Mouse (Mus musculus) fat pad, adult 2 months (tissue): ENCODE measurements around the gene Farsa.

Experiments
- DNase-seq: peaks from one replicate; pipeline ENCODE4 v3.0.0-alpha.2; 2011; ENCODE audit warnings: low read depth, low spot score; ENCODE audit errors: extremely low read depth

The Farsa gene

DNA sequence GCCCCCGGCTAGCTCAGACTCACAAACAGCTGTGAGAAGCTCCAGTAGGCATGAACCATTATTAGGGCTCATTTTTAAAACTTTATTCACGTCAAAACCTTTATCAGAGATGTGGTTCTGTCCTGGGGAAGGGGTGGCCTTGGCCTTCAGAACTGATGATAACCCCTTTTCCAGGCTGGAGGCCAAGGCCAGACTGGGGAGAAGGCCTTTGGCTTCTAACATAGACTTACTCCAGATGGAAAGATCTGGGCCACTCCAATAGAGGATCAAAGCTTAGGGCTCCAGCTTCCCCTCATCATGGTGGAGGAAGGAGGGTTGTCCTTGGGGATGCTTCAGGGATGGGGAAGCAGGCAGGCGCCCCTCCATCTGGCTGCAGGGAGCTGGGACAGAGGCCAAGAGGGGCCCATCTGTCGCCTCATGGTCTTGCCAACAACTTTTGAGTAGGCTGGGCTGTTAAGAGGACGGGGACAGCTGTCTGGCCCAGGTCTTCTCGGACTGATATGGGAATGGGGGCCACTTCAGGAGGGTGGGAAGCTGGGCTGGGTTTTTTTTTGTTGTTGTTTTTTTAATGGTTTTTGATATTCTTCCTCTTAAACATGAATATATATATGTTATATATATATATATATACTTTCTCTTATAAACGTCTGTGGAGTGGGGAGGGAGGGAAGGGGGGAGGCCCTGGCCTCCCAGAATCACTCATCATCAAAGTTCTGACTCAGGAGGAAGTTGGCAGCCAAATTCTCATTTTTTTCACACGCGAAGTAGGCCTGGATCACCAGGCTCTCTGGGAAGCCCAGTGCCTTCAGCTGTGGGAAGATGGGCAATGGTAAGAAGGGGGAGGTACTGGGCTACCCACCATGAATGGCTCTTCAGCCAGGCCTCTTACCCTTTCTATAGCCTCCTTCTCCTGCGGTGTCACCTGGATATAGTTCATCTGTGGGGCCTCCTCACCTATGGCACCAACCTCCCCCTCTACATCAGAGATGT is 21.6 kb upstream of the Farsa start:
- DNase-seq = no peak

DNA sequence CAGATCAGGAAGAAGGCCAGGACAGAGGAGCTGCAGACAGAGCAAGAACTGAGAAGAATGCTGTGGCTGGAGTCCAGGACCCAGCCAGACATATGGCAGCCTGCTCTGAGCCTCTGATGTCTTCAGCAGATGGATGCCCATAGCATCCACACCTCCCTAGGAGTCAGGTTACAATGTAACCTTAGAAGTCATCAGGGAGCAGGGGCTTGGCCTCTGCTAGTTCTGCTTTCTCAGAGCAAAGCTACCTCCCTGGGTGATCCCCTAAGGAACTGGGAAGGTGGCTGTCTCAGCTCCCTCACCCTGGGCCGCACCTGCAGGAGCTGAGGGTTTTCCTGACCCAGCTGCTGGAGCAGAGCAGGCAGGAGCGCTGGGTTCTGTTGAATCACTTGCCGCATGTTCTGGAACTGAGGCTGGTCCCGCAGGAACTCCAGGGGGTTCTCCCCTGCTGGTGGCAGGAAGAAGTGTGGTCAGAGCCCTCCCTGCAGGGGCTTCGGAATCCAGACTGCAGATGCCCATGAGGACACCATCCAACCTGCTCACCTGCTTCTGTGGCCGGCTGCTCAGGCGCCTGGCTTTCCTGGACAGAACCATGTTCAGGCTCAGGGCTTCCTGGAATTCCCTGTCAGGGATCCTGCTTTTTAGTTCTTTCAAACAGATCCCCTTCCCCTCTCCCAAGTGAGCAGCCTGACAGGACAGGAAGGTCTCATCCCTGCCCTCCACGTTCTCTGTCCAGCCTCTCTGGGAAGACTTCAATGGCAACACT is 19.5 kb upstream of the Farsa start:
- no peak for DNase-seq

DNA sequence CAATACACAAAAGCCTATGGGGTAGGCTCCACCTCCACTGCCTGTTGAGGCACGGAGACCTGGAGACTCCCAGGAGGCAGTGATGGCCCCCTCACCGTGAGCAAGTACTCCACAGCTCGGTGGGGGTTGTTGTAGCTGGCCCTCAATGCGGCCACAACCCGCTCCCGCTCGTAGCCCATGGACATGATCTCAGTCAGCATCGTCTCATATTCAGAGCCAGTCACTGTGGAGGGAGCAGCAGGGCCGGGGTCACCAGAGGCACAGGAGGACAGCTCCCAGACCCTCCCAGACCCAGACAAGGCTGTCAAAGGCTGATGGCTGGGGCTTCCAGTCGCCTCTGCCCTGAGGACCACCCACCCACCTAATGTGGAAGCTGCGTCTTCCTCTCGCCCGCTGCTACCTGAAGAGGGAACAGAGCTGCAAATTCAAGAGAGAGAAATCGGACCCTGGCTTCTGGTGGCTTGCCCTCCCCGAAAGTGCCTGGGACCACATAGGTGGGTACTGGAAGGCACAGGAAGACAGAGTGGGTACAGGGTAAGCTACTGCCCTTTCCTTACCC is 18.8 kb upstream of the Farsa start:
- DNase-seq = no peak

DNA sequence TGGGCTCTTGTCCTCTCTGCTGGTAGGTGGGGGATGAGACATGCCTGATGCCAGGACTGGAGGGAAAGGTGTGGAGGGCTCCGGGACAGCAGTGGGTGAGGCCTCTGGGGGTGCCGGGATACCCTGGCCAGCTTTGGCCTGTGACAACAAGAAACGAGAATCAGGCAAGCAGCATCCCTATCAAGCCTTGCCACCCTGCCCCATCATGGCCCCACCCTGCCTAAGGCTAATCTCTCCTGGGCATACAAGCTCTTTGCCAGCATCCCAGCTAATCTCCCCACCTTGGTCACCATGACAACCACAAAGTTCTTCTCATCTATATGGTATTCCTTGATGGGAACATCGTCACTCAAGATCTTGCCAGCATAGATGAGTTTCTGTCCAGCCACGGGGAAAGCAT is 18.3 kb upstream of the Farsa start:
- no peak for DNase-seq

DNA sequence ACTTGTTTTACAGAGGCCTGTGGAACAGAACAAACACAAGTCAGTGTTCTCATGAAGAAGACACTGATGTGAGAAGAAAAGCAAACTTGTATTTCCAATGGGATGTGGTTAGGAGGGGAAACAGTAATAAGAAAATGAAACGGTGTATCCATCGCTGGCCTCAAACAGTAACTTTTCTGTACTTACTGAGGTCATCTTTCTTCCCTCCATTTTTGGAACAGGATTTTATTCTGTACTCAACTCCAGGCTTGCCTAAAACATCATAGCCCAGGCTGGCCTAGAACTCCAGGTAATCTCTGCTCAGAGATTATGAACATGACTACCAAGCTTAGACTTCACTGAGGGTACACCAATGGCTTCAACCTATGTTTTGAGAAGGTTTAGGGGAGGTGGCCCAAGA is 17.4 kb upstream of the Farsa start:
- no peak for DNase-seq

DNA sequence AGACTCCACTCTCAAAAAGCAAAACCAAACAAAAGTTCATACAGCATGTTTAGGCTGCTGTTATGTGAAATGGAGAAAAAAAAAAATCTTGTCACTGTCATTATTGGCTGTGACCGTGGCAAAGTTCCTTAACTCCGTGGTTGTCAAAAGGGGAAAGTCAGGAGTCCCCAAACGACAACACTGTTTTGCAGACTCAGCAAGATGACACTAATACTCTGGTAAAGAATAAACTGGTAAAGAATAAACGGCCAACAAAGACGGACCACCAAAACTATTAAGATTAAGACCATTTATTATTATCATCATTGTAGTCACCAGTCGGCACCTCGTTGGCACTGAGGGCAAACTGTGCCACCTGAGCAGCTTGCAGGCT is 16.9 kb upstream of the Farsa start:
- no peak for DNase-seq

DNA sequence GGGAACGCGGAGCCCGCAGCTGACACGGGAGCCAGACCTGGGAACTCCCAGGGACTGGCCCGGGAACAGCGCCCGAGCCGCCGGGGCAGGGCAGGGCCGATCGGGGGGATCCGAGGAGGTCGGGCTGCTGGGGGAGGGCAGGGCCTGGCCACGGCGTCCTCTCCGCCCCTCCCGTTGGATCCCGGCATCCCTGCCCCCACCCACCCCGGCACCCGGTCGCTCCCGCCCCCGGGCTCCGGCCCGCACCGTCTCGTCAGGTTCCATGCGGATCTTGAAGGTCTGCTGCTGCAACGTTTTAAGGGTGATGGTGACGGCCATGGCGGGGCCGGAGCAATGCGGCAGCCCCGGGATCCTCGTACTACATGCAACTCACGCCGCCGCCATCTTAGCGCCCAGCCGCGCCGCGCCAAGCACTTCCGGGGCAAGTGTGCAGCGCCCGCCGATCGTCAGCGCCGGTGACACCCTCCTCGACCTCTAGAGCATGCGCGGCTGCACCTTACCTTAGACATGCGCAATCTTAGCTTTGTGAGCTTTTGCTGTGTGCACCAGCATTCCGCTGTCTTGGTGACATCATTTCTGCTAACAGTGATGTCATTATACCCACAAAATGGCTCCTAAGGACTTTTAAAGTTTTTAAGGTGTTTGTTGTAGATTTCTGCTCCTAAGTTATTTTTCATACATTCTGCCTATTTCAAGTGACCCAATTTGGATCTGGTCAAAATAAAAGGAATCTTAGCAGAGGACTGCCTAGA is 16.4 kb upstream of the Farsa start, which contains the start of gene Rad23a:
Gene Rad23a, minus strand, starts transcription at position 418 of the 752 bp plus-strand sequence.
- peak; percentile 34 for DNase-seq

DNA sequence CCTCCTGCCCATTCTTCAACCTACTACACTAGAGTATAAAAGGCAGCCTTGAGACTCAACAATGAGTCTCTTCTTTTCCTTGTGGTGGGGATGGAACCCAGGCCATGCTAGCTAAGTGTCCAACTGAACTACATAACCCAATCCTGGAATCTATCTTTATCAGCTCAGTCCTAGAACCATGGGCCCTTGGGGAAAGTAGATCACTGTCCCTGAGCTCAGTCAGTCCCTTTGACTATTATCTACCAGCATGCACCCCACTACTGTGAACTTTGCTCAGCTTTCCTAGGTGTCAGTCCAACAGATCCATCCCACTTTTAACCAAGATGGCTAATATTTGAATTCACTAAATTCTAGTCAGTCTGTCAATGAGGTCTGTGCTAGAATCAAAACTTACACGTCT is 15.3 kb upstream of the Farsa start:
- DNase-seq = no peak

DNA sequence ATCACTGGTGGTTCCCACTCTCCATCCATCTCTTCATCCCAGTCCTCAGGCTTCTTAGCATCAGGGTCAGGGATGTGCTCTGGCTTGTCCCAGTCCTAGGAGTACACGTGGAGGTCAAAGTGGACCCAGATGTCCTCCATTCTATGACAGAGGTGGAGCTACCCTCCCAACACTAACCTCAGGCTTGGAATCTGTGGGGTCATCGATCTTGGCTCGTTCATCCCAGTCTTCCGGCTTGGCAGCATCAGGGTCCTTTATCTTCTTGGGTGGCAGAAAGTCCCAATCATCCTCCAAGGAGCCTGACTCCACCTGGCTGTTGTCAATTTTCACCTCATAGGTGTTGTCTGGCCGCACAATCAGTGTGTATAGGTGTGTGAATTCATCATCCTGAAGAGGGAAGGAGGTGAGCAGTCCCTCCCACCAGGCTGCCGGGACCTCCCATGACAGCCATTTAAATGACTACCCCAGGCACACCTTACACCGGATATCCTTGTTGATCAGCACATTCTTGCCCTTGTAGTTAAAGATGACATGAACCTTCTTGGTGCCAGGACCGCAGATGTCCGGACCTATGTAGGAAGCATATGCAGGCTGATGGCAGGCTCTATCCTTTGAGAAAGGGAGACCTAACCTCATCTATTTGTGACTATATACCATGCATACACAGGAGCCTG is 12.3 kb upstream of the Farsa start:
- DNase-seq = no peak

DNA sequence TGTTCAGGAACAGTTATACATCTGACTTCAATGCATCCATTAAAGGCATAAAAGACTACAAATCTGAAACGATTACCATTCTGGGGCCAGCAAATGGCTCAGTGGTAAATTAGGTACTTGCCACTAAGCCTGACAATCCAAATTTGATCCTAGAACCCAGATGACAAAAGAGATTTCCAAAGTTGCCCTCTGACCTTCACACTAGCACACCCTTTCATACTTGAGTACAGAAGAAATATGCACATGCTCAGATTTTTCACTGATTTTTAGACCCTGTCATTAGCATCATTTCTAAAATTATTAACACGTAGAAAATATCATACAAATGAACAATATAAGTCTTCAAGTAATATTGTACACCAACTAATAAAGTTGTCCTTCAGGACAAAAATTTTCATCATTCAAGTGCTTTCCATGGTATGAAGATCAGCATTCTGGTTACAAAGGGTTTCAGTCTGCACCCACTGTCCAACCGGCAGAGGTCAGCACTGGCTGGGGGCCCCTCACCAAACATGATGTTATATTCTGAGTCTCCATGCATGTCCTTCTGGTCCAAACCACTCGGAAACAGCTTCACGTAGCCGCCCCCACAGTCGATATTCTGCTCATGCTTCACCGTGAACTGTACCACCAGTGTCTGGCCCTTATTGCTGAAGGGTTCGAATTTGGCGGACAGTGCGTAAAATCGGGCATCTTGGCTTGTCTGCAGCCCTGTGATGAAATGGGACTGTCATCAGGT is 11.3 kb upstream of the Farsa start:
- DNase-seq = no peak

DNA sequence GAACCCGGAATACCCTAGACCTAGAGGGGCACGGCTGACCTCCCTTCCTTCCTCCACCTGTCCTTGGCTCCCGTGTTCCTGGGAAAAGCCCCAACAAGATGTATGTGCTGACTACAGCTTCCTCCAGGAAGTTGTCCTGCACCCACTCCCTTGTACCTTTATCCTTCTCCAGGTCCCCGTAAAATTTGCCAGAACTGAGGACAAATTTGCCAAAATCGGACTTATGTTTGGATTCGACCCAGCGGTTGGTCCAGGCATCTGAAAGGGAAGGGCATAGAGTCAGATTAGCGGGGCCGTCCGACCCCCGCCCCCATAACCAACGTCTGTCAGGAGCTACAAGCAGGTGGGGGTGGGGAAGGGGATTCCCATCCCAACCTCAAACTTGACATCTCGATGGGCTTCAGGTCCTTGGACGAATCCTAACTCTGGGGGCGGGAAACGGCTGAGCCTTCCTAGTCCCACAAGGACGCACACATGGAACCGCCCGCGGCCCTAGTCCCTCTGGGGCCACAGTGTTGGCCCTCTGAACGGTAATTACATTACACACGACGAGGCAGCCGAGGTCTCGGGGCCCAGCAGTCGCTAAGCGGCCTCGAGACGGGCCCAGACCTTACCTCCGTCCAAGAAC is 10.6 kb upstream of the Farsa start:
- no peak for DNase-seq

DNA sequence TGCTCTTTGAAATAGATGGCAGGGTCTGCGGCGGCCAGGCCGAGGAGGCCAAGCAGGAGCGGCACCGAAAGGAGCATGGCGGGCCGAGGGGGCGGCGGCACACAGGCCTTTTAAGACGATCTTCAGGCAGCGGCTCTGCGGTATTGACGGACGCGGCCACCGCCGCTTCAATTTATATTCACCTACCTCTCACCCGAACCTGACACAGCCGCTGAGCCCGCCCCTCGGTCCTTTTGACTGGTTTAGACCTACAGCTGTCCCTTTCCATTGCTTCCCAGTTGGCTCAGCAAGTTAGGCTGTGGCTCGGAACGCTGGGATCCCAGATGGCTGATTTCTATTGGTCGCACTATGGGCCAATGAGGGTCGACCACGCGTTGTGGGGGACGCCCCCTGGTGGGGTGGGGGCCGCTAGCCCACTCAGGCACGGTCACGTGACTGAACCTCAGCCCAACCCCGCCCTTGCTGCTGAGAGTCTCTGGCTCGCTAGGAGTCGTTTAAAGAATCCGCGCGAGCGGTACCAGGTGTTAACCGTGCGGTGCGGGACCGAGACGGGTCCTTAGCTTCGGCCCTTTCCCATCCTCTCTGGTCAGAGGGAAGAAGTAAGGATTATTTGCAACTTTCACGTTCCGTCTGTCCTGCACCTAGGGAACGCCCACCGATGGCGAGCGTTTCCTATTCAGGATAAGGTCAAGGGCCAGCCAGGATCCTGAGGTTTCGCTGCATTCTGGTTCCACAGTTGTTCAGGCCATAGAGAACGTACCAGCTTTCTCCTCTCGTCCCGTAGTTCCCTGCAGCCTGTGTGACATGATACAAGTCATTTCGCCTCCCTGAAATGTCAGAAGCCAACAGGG is 9.8 kb upstream of the Farsa start, which contains the start of gene Calr:
Gene Calr, minus strand, starts transcription at position 213 of the 851 bp plus-strand sequence.
- DNase-seq = peak; percentile 98

DNA sequence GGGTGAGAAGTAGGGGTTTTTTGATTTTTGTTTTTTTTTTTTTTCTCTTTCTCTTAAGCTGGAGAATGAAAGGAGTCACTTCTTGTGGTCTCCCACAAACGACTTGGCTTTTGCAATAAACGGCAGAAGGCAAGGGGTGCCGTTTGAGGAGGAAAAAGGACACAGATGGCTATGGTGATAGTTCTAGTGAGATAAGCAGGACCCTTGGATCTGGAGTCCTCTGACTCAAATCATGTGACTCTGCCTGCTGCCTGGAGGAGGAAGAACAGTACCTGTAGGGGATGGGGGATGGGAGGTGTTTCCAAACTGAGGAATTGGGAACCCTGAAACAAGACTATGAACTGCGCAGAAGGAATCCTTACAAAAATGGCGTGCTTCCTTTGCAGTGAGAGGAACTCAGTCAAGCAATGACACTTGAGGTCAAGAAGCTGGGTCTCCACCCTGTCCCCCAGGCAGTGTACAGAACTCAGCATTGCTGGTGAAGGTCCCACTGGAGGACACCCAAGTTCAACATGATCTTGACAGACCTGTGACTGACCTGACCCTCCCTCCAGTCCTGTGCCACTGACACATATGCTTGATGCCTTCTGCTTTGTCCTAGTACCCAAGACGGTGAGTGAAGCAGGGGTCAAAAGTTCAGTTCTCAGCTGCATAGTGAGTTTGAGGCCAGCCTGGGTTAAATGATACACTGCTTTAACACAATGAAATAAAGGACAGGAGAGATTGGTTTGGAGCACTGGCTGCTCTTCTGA is 8.9 kb upstream of the Farsa start:
- DNase-seq = no peak

DNA sequence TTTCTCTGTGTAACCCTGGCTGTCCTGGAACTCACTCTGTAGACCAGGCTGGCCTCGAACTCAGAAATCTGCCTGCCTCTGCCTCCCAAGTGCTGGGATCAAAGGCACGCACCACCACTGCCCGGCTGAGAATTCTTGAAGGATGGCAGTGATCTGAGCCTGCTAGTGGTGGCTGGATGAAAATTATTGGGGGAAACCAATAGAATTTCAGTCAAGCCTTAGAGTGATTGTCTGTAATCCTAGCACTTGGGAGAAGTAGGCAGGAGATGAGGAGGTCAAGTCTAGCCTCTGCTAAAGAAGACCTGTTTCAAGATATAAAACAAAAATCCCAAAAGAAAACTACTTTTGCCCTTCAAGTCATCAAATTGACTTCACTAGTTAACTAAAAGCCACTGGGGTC is 355 bp upstream of the Farsa start:
- DNase-seq = no peak

DNA sequence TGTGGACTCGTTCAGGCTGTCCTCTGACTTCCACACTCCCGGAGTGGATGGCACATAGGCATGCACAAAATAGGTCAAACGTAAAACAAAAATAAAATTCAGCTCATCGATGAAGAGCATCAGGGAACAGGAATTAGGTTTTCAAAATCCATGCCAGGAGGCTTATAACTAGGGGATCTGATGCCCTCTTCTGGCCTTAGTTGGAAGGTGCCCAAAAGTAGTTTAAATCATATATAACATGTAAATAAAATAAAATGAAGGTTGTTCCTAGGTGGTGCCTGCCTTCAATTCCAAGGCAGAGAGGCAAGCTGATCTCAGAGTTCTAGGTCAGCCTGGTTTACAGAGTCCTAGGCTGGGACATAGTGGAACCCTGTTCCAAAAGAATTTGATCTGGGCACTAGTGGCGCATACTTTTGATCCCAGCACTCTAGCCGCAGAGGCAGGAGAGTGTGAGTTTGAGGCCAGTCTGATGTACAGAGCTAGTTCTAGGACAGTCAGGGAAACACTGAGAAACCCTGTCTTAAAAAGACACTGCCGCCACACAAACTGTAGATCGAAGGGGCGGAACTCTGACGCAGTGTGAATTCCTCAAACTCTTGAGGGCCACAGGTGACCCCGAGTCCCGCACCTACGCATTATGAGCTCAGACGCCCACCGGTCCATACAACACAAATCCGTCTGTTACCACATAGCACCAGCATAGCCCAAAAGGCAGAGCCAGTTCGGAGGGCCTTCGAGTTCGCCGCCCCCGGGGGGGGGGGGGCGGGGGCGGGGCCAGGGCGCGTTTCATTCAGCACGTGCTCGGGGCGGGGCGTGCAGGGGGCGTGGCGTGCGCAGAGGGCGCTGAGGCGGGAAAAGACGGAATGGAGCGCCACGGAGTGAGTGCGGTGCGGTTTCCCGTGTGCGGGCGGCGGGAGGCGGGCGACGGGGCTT is 14.9 kb downstream of the Farsa start, which contains the start of gene Syce2:
Gene Syce2, plus strand, starts transcription at position 736 of the 933 bp plus-strand sequence.
- no peak for DNase-seq

DNA sequence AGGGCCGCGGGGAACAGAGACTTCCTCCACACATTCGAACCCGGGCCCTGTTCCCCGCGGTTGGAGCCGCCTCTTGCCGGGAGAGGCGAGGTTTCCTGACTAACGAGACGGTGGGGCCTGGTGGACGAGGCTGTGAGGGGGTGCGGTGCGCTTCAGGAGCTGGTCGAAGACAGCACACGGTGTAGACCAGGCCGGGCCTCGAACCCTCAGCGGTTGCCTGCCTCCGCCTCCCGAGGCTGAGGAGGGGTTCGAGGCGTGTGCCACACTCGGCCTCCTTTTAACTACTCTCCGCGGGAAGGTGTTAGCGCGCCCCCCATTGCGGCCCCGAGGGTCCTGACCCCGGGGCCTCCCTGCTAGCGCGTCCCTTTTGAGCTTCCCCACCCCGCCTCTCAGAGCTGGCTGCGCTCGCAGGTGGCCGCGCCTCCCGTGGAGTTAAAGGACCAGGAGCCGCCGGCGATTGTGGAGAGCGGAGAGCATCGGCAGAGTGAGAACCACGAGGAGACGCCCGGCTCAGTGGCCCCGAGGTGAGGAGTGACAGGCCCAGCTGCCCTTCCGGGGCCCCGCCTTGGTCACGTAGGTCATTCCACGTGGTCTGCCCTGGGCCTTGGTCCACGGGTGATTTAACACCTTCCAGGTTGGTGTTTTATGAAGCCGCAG is 15.6 kb downstream of the Farsa start:
- no peak for DNase-seq
